Mouse (Mus musculus) cerebellum, adult 2 months (tissue): Measurements from ENCODE around the gene Abhd15.

ENCODE experiments used
- CTCF ChIP-seq: fragments of 200-500 bp; IDR thresholded peaks from 2 replicates; pipeline ENCODE4 v1.5.1; 2011; ENCODE audit warnings: low read depth, mild to moderate bottlenecking, control low read depth, low read length, moderate library complexity, borderline replicate concordance; ENCODE audit not compliant: insufficient read depth
- POLR2A ChIP-seq: fragments of 200-500 bp; IDR thresholded peaks from 2 replicates; pipeline ENCODE4 v1.6.1; 2011; ENCODE audit warnings: low read length, control low read depth, borderline replicate concordance; ENCODE audit not compliant: insufficient read depth

DNA sequence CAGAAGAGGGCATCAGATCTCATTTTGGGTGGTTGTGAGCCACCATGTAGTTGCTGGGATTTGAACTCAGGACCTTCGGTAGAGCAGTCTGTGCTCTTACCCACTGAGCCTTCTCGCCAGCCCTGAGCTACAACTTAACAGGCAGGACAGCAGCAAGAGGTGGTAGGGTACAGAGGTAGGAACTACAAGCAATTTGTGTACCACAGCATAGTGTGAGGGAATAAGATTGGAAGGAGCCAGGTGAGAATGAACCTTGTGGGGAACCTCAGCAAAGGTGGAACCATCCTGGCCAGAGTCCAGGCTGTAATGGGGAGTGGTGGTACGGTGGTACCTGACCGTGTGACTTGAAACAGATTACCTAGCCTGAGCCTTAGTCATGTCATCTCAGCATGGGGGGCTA, 12.9 kb upstream of the Abhd15 start:
- no peak for TF ChIP-seq CTCF
- no peak for TF ChIP-seq POLR2A
